Mouse (Mus musculus): ENCODE measurements around the gene Psmc6.

GRCm38 (mm10) chr14:45304389-45304788 is 25.2 kb upstream of the Psmc6 start:
- TF ChIP-seq CTCF (IDR thresholded peaks at IDR 0.05; ENCODE audit: low read depth, low read length), result no peak
- no peak for TF ChIP-seq GATA2 (IDR thresholded peaks at IDR 0.05; ENCODE audit: borderline replicate concordance, low read depth, low read length)
- TF ChIP-seq TAL1 (conservative IDR thresholded peaks at IDR 0.05; ENCODE audit: low read depth, low read length), result no peak

All from G1E (cell line).